Comparison of ENCODE assay signal across 9 mouse cellular contexts in genomic region chr4:138319508-138319907, GRCm38 (mm10). TPM values are rescaled to one million over a fixed set of nuclear protein-coding genes. Genes with fewer than 3 reads are reported as not detected.
A peak's percentile ranks its signal among the peaks of the same experiment; 100 is the strongest.
DNase-seq lines count a peak whose midpoint lies in the region; ATAC-seq and TF ChIP-seq lines count a peak whose summit lies in the region.
"Had no signal": no experiment of that assay in that cellular context is flagged by ENCODE, and none has a peak within 500 bp of the region (broad histone marks: within the 10 kb centered on the region; RNA-seq: fewer than 3 reads in every experiment).

No protein-coding gene starts in this region.

- no peak overlapping the region for H3K4me3 ChIP-seq in kidney, embryonic 14.5 days (ENCODE audit: low read length)
- H3K4me3 ChIP-seq in limb, embryonic 14.5 days (replicated peaks; ENCODE audit: low read length) = no peak overlapping the region
- H3K4me3 ChIP-seq in neural tube, embryonic 13.5 days = no peak overlapping the region
- H3K4me3 ChIP-seq in testis, adult 2 months (ENCODE audit: control insufficient read depth, low read depth, low read length) = no peak overlapping the region
- H3K4me3 ChIP-seq: embryonic facial prominence, embryonic 13.5 days had no signal

- H3K27me3 ChIP-seq in kidney, embryonic 14.5 days (ENCODE audit: control insufficient read depth, insufficient read depth, low read length) = no peaks in the 10 kb centered on the region
- no peaks in the 10 kb centered on the region for H3K27me3 ChIP-seq in limb, embryonic 14.5 days (ENCODE audit: control insufficient read depth, insufficient read depth, low read length)
- H3K27me3 ChIP-seq in neural tube, embryonic 13.5 days = no peaks in the 10 kb centered on the region
- no peaks in the 10 kb centered on the region for H3K27me3 ChIP-seq in testis, adult 2 months (ENCODE audit: control insufficient read depth, insufficient read depth, low read length)
- H3K27me3 ChIP-seq: embryonic facial prominence, embryonic 13.5 days had no signal

- TF ChIP-seq CTCF in testis, adult 2 months (IDR thresholded peaks at IDR 0.05; ENCODE audit: control insufficient read depth, insufficient read depth, insufficient replicate concordance, low read depth, low read length) = peak; percentile 100

- H3K4me1 ChIP-seq in kidney, embryonic 14.5 days (ENCODE audit: control insufficient read depth, insufficient read depth, low read length) = no peaks in the 10 kb centered on the region
- no peaks in the 10 kb centered on the region for H3K4me1 ChIP-seq in limb, embryonic 14.5 days (ENCODE audit: control insufficient read depth, insufficient read depth, low read length)
- peaks cover 39% of the 10 kb centered on the region for H3K4me1 ChIP-seq in neural tube, embryonic 13.5 days (replicated peaks)
- no peaks in the 10 kb centered on the region; the same call in 1 of the 2 replicates for H3K4me1 ChIP-seq in testis, adult 2 months (ENCODE audit: control insufficient read depth, insufficient read depth, low read length)

- WGBS in kidney, embryonic 14.5 days = 36% methylated on average over 10 of the region's 10 CpGs
- WGBS in limb, embryonic 14.5 days = 36% methylated on average over 10 of the region's 10 CpGs
- 40% methylated on average over 10 of the region's 10 CpGs for WGBS in neural tube, embryonic 13.5 days

- no peak overlapping the region for H3K9ac ChIP-seq in kidney, embryonic 14.5 days (ENCODE audit: low read depth, low read length)
- no peak overlapping the region for H3K9ac ChIP-seq in limb, embryonic 14.5 days (ENCODE audit: low read depth, low read length, severe bottlenecking)
- H3K9ac ChIP-seq in neural tube, embryonic 13.5 days = no peak overlapping the region
- H3K9ac ChIP-seq: embryonic facial prominence, embryonic 13.5 days had no signal

- no peaks in the 10 kb centered on the region for H3K9me3 ChIP-seq in kidney, embryonic 14.5 days (ENCODE audit: control insufficient read depth, low read length)
- H3K9me3 ChIP-seq in limb, embryonic 14.5 days (ENCODE audit: control insufficient read depth, low read length) = no peaks in the 10 kb centered on the region
- no peaks in the 10 kb centered on the region for H3K9me3 ChIP-seq in neural tube, embryonic 13.5 days
- H3K9me3 ChIP-seq: embryonic facial prominence, embryonic 13.5 days had no signal

- TF ChIP-seq POLR2A in limb, embryonic 14.5 days (IDR thresholded peaks at IDR 0.05; ENCODE audit: borderline replicate concordance, extremely low read depth, insufficient read depth, insufficient read length) = no peak
- no peak for TF ChIP-seq POLR2A in testis, adult 2 months (IDR thresholded peaks at IDR 0.05; ENCODE audit: control insufficient read depth, low read depth, low read length)

- no peak overlapping the region for H3K27ac ChIP-seq in kidney, embryonic 14.5 days (ENCODE audit: low read depth, low read length)
- H3K27ac ChIP-seq in limb, embryonic 14.5 days (replicated peaks; ENCODE audit: low read depth, low read length) = no peak overlapping the region
- H3K27ac ChIP-seq in neural tube, embryonic 13.5 days (replicated peaks) = no peak overlapping the region
- H3K27ac ChIP-seq in testis, adult 2 months (ENCODE audit: control insufficient read depth, insufficient read depth, low read depth, low read length) = no peak overlapping the region
- H3K27ac ChIP-seq: embryonic facial prominence, embryonic 13.5 days had no signal

- no peak overlapping the region for H3K4me2 ChIP-seq in kidney, embryonic 14.5 days (replicated peaks; ENCODE audit: low read depth, low read length)
- no peak overlapping the region for H3K4me2 ChIP-seq in limb, embryonic 14.5 days (replicated peaks; ENCODE audit: low read depth, low read length, severe bottlenecking)
- no peak overlapping the region for H3K4me2 ChIP-seq in neural tube, embryonic 13.5 days
- H3K4me2 ChIP-seq: embryonic facial prominence, embryonic 13.5 days had no signal

- DNase-seq in urinary bladder, adult 18-20 months (ENCODE audit: low spot score in 2 of 2) = peak; percentile 66 to 80
- no peak for DNase-seq in urinary bladder, postnatal 10 days (ENCODE audit: low spot score)
- DNase-seq in cerebellum, postnatal 14 days = peak; percentile 92 to 94
- DNase-seq in gastrocnemius, postnatal 10 days = peak; percentile 84
- DNase-seq in limb, embryonic 14.5 days (ENCODE audit: low spot score) = peak; percentile 68

- peaks cover 12% of the 10 kb centered on the region; the same call in 1 of the 2 replicates for H3K36me3 ChIP-seq in kidney, embryonic 14.5 days (ENCODE audit: control insufficient read depth, insufficient read depth, low read length)
- peaks cover 31% of the 10 kb centered on the region for H3K36me3 ChIP-seq in limb, embryonic 14.5 days (ENCODE audit: control insufficient read depth, insufficient read depth, low read length)
- H3K36me3 ChIP-seq in neural tube, embryonic 13.5 days = peaks cover 47% of the 10 kb centered on the region
- peaks cover 2% of the 10 kb centered on the region; the same call in 1 of the 2 replicates for H3K36me3 ChIP-seq in testis, adult 2 months (ENCODE audit: control insufficient read depth, insufficient read depth, low read length)

- 0 out of 2 replicates have a peak, but pooled peaks have one; percentile 8 for ATAC-seq in kidney, embryonic 14.5 days (ENCODE audit: low FRiP score, low TSS enrichment)
- ATAC-seq in limb, embryonic 14.5 days (ENCODE audit: low FRiP score, low read depth) = peak; percentile 48
- peak; percentile 19; the same call in 1 of the 2 replicates for ATAC-seq in neural tube, embryonic 13.5 days (ENCODE audit: low read depth)

RNA-seq across cellular contexts. Expression of gene Pink1, which starts 6.6 kb away (rescaled TPM):
- 100 to 1,000 TPM; 228 to 240 TPM for total RNA-seq in gastrocnemius, postnatal 10 days (2021)
- polyA plus RNA-seq in kidney, embryonic 14.5 days (2014; fragmentation: Nextera tagmentation; extraction: Ambion mirVana) = 25.7 and 27.1 TPM in 2 replicates
- polyA plus RNA-seq in limb, embryonic 14.5 days (2012; rRNA removed) = 44.0 and 55.3 TPM in 2 replicates
- polyA plus RNA-seq in limb, embryonic 14.5 days (2014; fragmentation: Nextera tagmentation; extraction: Ambion mirVana) = 35.5 and 35.8 TPM in 2 replicates
- polyA plus RNA-seq in neural tube, embryonic 13.5 days (2015; fragmentation: Nextera tagmentation; extraction: Ambion mirVana) = 84.9 and 94.0 TPM in 2 replicates
- polyA plus RNA-seq in testis, adult 2 months (2012; rRNA removed) = 134 and 160 TPM in 2 replicates

RNA-seq across cellular contexts. Expression of gene Ddost, which starts 15.0 kb away (rescaled TPM):
- 10 to 100 TPM; 74.4 to 82.9 TPM for total RNA-seq in gastrocnemius, postnatal 10 days (2021)
- polyA plus RNA-seq in kidney, embryonic 14.5 days (2014; fragmentation: Nextera tagmentation; extraction: Ambion mirVana) = 299 and 332 TPM in 2 replicates
- polyA plus RNA-seq in limb, embryonic 14.5 days (2012; rRNA removed) = 342 and 375 TPM in 2 replicates
- 344 and 348 TPM in 2 replicates for polyA plus RNA-seq in limb, embryonic 14.5 days (2014; fragmentation: Nextera tagmentation; extraction: Ambion mirVana)
- polyA plus RNA-seq in neural tube, embryonic 13.5 days (2015; fragmentation: Nextera tagmentation; extraction: Ambion mirVana) = 214 and 216 TPM in 2 replicates
- polyA plus RNA-seq in testis, adult 2 months (2012; rRNA removed) = 156 and 177 TPM in 2 replicates

RNA-seq across cellular contexts. Expression of gene Cda, which starts 48.3 kb away (rescaled TPM):
- 1 to 10 TPM; 2.5 to 2.8 TPM for total RNA-seq in gastrocnemius, postnatal 10 days (2021)
- polyA plus RNA-seq in kidney, embryonic 14.5 days (2014; fragmentation: Nextera tagmentation; extraction: Ambion mirVana) = 21.7 TPM in 2 replicates
- 4.6 and 5.9 TPM in 2 replicates for polyA plus RNA-seq in limb, embryonic 14.5 days (2012; rRNA removed)
- 6.8 and 7.7 TPM in 2 replicates for polyA plus RNA-seq in limb, embryonic 14.5 days (2014; fragmentation: Nextera tagmentation; extraction: Ambion mirVana)
- 6.4 and 7.1 TPM in 2 replicates for polyA plus RNA-seq in neural tube, embryonic 13.5 days (2015; fragmentation: Nextera tagmentation; extraction: Ambion mirVana)
- polyA plus RNA-seq in testis, adult 2 months (2012; rRNA removed) = 0.13 and 0.61 TPM in 2 replicates
